Mouse (Mus musculus) T-cell, adult 66 days (primary cell): ENCODE data around the gene Il5ra. TPM values are rescaled to one million over a fixed set of nuclear protein-coding genes. Genes with fewer than 3 reads are reported as not detected.

Source experiments
- total RNA-seq, 2 experiments: library from RNA; stranded (reverse); gene quantifications; 3 replicates in 1 of 2; 4 replicates in 1 of 2; pipeline ENCODE4 v1.2.4; 2023

Il5ra gene
- total RNA-seq: not detected

GRCm38 (mm10) chr6:106748887-106749388 is at the start of gene Il5ra:
Gene Il5ra, minus strand, starts transcription at chr6:106749037.

GRCm38 (mm10) chr6:106768640-106769289 is 19.9 kb upstream of the Il5ra start, which contains the start of gene Trnt1:
Gene Trnt1, plus strand, starts transcription at chr6:106769120.

Other genes with a start within 250 kb of the Il5ra start
- gene Trnt1, start 20.1 kb upstream of the Il5ra start, total RNA-seq: 10 to 100 TPM; 70.5 to 81.7 TPM
- gene Crbn, start 51.0 kb upstream of the Il5ra start, total RNA-seq: 10 to 100 TPM; 80.0 to 91.3 TPM